Mouse (Mus musculus) ES-E14 (cell line): ENCODE data around the gene Uroc1. TPM values are rescaled to one million over a fixed set of nuclear protein-coding genes. Genes with fewer than 3 reads are reported as not detected.

Experiments used
- DNase-seq: peaks from one replicate; pipeline ENCODE4 v3.0.0-alpha.2; 2013; ENCODE audit warnings: low read depth, low spot score
- H3K27ac ChIP-seq: 2 replicates; pipeline ENCODE4 v1.5.1; 2012; ENCODE audit warnings: low read depth, mild to moderate bottlenecking, low read length, moderate library complexity, mixed read lengths; ENCODE audit not compliant: poor library complexity, insufficient read depth, severe bottlenecking
- H3K36me3 ChIP-seq: 2 replicates; pipeline ENCODE4 v1.6.1; 2012; ENCODE audit warnings: mild to moderate bottlenecking, low read length, moderate library complexity, mixed read lengths; ENCODE audit not compliant: control insufficient read depth, poor library complexity, insufficient read depth, severe bottlenecking
- H3K4me1 ChIP-seq, 2 experiments: fragments of 150-350 bp in 1 of 2; sonication (generic) in 1 of 2; 2 replicates each; pipeline ENCODE4 v1.6.1; 2012; ENCODE audit warnings: low read length in 2 of 2, mild to moderate bottlenecking in 1 of 2, mixed read lengths in 1 of 2; ENCODE audit not compliant: control insufficient read depth in 2 of 2, insufficient read depth in 2 of 2, poor library complexity in 1 of 2
- H3K4me3 ChIP-seq, 2 experiments: fragments of 150-350 bp in 1 of 2; sonication (generic) in 1 of 2; 2 replicates each; pipeline ENCODE4 v1.5.1; 2012; ENCODE audit warnings: low read length in 2 of 2, low read depth in 1 of 2, mild to moderate bottlenecking in 1 of 2, mixed read lengths in 1 of 2; ENCODE audit not compliant: insufficient read depth in 1 of 2, poor library complexity in 1 of 2, severe bottlenecking in 1 of 2
- H3K9ac ChIP-seq: 2 replicates; pipeline ENCODE4 v1.6.1; 2012; ENCODE audit warnings: low read depth, mild to moderate bottlenecking, low read length, mixed read lengths; ENCODE audit not compliant: poor library complexity, insufficient read depth, severe bottlenecking
- H3K9me3 ChIP-seq: fragments of 150-350 bp; sonication (generic); 2 replicates; pipeline ENCODE4 v1.6.1; 2012; ENCODE audit warnings: low read depth, mild to moderate bottlenecking, low read length; ENCODE audit not compliant: control insufficient read depth, insufficient read depth
- CHD2 ChIP-seq: IDR thresholded peaks from 2 replicates; pipeline ENCODE4 v1.6.1; 2014; ENCODE audit warnings: mild to moderate bottlenecking, low read depth, low read length, inconsistent platforms
- HCFC1 ChIP-seq: IDR thresholded peaks from 2 replicates; pipeline ENCODE4 v1.6.1; 2012; ENCODE audit warnings: low read length, inconsistent platforms, borderline replicate concordance; ENCODE audit not compliant: insufficient read depth
- MAFK ChIP-seq: IDR thresholded peaks from 2 replicates; pipeline ENCODE4 v1.6.1; 2014; ENCODE audit warnings: mild to moderate bottlenecking, low read depth, low read length, inconsistent platforms; ENCODE audit not compliant: insufficient read depth
- ZC3H11A ChIP-seq: IDR thresholded peaks from 2 replicates; pipeline ENCODE4 v1.6.1; 2012; ENCODE audit warnings: low read depth, mild to moderate bottlenecking, inconsistent platforms, low read length, borderline replicate concordance
- ZNF384 ChIP-seq: IDR thresholded peaks from 2 replicates; pipeline ENCODE4 v1.6.1; 2012; ENCODE audit warnings: low read depth, low read length, inconsistent platforms
- in situ Hi-C, 2 experiments: fragments of 600-800 bp; cut with MboI; formaldehyde crosslinking; loops; one replicate each; pipeline ENCODE4 v1.15.1; 2025; ENCODE audit warnings: low sequenced_read_pairs in 2 of 2, inconsistent platforms in 1 of 2; ENCODE audit not compliant: unreplicated experiment in 2 of 2
- total RNA-seq: library from RNA; depleted of rRNA; stranded (reverse); fragments of 300-350 nt; gene quantifications from 2 replicates; pipeline ENCODE4 v1.2.3, GENCODE M21; 2012

Gene Uroc1
- total RNA-seq, 1 experiment = 0.09 TPM

DNA sequence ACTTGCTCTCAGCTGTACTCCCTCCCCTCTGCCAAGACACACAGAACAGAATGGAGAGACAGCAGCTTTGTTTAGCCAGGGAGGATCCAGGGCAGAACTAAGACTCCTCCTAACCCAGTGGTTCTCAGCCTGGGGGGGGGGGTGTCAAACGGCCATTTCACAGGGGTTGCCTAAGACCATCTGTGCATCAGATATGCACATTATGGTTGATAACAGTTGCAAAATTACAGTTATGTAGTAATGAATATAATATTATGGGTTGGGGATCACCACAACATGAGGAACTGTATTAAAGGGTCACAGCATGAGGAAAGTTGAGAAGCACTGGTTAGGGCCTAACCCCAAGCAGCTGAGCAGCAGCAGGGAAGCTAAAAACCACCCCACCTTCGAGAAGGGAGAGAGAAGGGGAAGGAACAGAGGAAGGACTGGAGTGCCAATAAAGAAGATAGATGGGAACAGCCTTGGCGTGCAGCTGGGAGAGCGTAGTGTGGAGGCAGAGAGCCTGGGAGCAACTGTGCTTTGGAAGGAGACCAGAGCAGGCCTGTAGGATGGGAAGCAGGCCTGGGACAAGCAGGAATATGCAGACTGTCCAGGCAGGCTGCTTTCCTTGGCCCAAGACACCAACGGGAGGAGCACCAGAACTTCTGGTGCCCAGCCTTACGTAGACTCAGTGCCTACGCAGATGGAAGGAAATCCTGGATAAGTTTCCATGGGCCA is 13.5 kb upstream of the Uroc1 start:
- no peaks in the 10 kb centered on the region for H3K36me3 ChIP-seq
- H3K9me3 ChIP-seq = peaks cover 2% of the 10 kb centered on the region; the same call in 1 of the 2 replicates
- no peak overlapping the region for H3K27ac ChIP-seq
- TF ChIP-seq HCFC1 = no peak
- TF ChIP-seq ZNF384 = no peak
- no peak for DNase-seq
- in situ Hi-C loops = no loop called here
- no peak overlapping the region for H3K4me3 ChIP-seq
- H3K4me1 ChIP-seq = no peaks in the 10 kb centered on the region
- H3K9ac ChIP-seq = no peak overlapping the region

DNA sequence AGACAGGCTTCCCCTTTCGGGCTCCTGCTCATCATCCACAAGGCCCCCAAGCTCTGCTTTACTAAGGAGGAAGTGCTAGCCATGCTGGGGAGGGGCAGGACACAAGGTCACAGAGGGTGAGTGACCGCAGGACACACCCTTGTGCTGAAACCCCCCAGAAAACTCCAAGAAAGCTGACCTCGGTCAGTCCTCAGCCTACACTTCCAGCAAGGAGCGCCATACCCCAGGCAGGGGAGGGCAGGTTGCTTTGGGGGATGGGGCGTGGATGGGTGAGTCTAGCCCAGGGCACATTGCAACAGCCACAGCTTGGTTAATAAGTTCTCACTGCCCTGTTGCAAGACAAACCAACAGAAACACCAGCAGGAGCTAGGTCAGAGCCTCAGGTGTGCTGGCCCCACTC is 12.7 kb upstream of the Uroc1 start:
- no peak overlapping the region for H3K27ac ChIP-seq
- H3K9me3 ChIP-seq = peaks cover 2% of the 10 kb centered on the region; the same call in 1 of the 2 replicates
- 0 out of 4 replicates have a peak, but pooled peaks cover 0 to 3% of the 10 kb centered on the region in 2 experiments for H3K4me1 ChIP-seq
- H3K36me3 ChIP-seq = no peaks in the 10 kb centered on the region
- no peak overlapping the region for H3K4me3 ChIP-seq
- in situ Hi-C loops = no loop called here
- no peak for TF ChIP-seq HCFC1
- TF ChIP-seq CHD2 = no peak
- no peak for TF ChIP-seq ZC3H11A
- TF ChIP-seq MAFK = no peak
- TF ChIP-seq ZNF384 = no peak
- no peak overlapping the region for H3K9ac ChIP-seq
- DNase-seq = no peak

DNA sequence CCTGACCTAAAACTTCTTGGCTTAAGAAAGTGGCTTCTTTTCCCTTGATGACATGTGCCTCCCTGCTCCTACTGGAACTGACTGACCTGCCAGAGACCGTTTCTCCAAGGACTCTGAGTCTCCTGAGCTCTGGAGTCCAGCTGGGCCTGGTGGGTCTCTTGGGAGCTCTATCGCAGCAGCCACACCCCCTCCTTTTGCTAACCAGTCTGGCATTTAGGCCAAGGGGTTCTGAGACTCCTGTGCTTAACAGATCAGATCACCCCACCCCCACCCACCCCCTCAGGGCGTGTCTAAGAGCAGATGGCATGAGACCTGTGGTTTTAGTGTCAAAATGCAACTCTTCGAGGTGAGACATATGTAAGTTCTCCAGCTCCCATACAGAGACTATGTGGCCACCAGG is 11.3 kb upstream of the Uroc1 start:
- Histone ChIP-seq H3K4me1 (0 out of 4 replicates have a peak, but pooled peaks cover 0 to 3% of the 10 kb centered on the region in 2 experiments), H3K4me3 (no peak overlapping the region), H3K9me3 (no peaks in the 10 kb centered on the region), H3K36me3 (no peaks in the 10 kb centered on the region), H3K9ac (no peak overlapping the region), H3K27ac (no peak overlapping the region)
- in situ Hi-C loops = no loop called here
- DNase-seq = no peak
- TF ChIP-seq ZNF384 = no peak
- no peak for TF ChIP-seq HCFC1
- TF ChIP-seq MAFK = no peak
- TF ChIP-seq ZC3H11A = no peak
- no peak for TF ChIP-seq CHD2

DNA sequence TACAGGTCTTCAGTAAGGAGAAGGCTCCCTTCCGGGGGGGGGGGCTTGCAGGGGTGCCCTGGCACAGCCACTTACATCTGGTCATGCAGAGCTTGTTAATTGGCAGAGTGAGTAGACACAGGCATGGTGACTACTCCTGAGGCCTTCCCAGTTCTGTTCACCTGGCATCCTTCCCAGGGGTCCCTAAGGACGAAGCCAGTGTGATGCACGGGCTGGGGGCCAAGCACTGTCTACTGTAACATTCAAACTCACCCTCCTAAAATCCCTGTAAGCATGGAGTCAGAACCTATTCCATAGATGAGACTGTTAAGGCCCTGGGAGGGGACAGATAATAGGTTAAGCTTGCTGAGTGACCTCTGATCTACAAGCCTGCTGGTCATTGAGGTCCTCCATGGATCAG is 9.1 kb upstream of the Uroc1 start:
- in situ Hi-C loops = no loop called here
- no peaks in the 10 kb centered on the region for H3K36me3 ChIP-seq
- DNase-seq = no peak
- H3K4me1 ChIP-seq = 0 out of 4 replicates have a peak, but pooled peaks cover 0 to 3% of the 10 kb centered on the region in 2 experiments
- TF ChIP-seq ZNF384 (no peak), MAFK (no peak), ZC3H11A (no peak), CHD2 (no peak)
- no peak overlapping the region for H3K27ac ChIP-seq
- H3K4me3 ChIP-seq = no peak overlapping the region
- no peaks in the 10 kb centered on the region for H3K9me3 ChIP-seq
- no peak overlapping the region for H3K9ac ChIP-seq

DNA sequence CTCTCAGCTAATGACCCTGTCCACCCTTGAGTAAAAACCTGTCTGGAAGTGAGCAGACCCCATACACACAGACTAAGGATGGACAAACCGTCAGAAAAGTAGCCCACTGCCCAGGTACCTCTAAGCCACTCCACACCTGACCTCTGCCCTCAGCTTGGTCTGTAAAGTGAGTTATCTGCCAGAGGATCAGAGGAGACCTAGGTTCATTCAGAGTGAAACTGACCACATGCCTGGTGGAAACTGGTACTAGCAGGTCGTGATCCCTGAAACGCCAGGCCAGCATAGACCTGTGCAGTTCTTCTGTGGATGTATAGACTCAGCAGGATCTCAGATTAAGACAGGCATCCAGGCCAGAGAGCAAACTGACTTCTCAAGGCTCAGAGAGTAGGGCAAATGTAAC is 8.6 kb upstream of the Uroc1 start:
- H3K9me3 ChIP-seq = no peaks in the 10 kb centered on the region
- no peak for DNase-seq
- H3K36me3 ChIP-seq = no peaks in the 10 kb centered on the region
- TF ChIP-seq ZC3H11A (no peak), CHD2 (no peak), HCFC1 (no peak), ZNF384 (no peak), MAFK (no peak)
- 0 out of 4 replicates have a peak, but pooled peaks cover 0 to 3% of the 10 kb centered on the region in 2 experiments for H3K4me1 ChIP-seq
- H3K9ac ChIP-seq = no peak overlapping the region
- peak overlapping the region; percentile 36 to 56; a peak in 3 of 4 replicates for H3K4me3 ChIP-seq
- in situ Hi-C loops = no loop called here
- no peak overlapping the region for H3K27ac ChIP-seq
